Mouse (Mus musculus): Measurements from ENCODE around the gene Trpm3.
"Not testable (repeated sequence)": the region's sequence is repeated elsewhere in the genome, so short reads cannot be mapped to it uniquely, and the experiment has no call there.

The Trpm3 gene

DNA sequence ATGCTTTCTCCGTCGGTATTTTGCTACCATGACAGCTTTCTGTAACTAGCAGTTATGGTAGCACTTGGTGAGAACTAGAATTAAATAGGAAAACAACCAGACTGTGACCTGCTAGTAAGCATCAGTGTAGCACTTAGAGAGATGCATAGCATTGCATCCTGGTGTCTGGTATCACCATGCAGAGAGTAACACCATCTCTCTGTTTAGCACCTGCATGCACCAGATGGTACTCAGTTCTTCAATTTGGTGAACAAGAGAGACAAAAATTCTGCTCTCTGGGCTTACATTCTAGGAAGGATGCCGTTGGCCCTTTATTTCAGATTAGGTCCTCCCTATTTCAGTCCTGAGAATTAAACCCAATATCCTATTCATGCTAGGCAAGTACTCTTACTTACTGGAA is 834.4 kb downstream of the Trpm3 start:
- no peak for DNase-seq (ENCODE audit: low spot score in 2 of 2)

DNA sequence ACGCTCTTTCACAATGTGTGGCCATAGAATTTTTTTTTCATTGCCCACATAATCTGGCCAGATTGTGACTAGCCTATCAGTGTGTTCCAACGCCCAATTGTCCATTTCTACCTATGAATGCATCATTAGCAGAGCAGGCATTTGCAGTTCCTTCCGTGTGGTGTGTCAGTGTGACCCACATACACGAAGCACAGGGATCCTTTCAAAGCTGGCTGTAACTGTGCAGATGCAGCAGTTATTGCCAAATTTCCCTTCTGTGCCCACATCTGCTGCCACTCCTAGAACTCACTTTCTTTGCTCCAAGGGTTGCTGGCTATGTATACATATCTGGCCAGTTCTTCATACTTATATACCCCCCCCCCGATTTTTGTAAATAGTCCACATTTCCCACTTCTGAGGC is 834.9 kb downstream of the Trpm3 start:
- no peak for DNase-seq (ENCODE audit: low spot score in 2 of 2)

- DNase-seq (ENCODE audit: low spot score in 2 of 2), result no peak
These were observed 837.0 kb downstream of the Trpm3 start for GRCm38 (mm10) chr19:22975801-22976200.

GRCm38 (mm10) chr19:22977508-22977907 is 838.7 kb downstream of the Trpm3 start:
- DNase-seq (ENCODE audit: low spot score in 2 of 2), result no peak

DNA sequence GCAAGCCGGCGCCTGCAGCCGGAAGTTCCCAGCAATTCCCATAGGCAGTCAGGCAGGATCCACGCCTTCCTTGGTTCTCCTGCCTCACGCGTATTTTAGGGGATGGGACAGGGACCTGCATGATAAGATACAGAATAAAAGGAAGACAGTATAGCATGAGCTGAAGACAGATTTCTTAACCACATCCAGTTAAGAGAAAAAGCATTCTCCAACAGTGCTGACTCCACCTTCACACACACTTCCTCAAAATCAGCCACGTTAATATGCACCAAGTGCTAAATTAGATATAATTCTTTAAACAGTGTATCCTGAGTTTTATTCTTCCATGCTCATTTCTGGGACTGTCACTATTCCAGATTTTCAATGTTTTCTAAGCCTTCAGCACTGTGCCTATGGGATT is 839.9 kb downstream of the Trpm3 start:
- no peak for DNase-seq (ENCODE audit: low spot score in 2 of 2)

- no peak for DNase-seq (ENCODE audit: low spot score in 2 of 2)
These were observed 840.3 kb downstream of the Trpm3 start for GRCm38 (mm10) chr19:22979191-22979590.

- no peak for DNase-seq (ENCODE audit: low spot score in 2 of 2)
These were observed 849.1 kb downstream of the Trpm3 start for GRCm38 (mm10) chr19:22987914-22988313.

- DNase-seq (ENCODE audit: low spot score in 2 of 2), result no peak
These were observed 855.1 kb downstream of the Trpm3 start for GRCm38 (mm10) chr19:22993946-22994345.

- no peak for DNase-seq (ENCODE audit: low spot score in 2 of 2)
These were observed 855.7 kb downstream of the Trpm3 start for GRCm38 (mm10) chr19:22994531-22994930.

GRCm38 (mm10) chr19:23000293-23000692 is 861.4 kb downstream of the Trpm3 start:
- no peak for DNase-seq (ENCODE audit: low spot score in 2 of 2)

GRCm38 (mm10) chr19:23003861-23004260 is 865.0 kb downstream of the Trpm3 start:
- DNase-seq (ENCODE audit: low spot score in 2 of 2), result peak; percentile 54 to 66

DNA sequence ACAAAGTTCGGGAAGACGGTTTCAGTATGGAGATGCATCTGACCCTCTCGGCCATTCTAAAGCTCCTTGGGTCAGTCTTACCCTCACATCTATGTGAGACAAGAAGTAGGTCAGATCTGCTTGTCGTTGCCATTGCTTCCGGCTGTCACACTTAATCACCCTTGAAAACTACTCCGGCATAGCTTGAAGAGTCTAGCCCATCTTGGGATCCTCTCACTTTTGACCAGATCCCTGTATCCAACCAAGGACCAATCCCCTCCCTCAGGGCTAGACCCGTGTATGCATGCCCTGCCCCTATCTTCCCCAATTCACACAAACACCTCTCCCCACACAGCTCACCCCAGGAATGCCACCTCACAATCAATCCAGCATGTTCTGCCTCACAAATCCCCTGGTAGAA is 867.0 kb downstream of the Trpm3 start:
- DNase-seq (ENCODE audit: low spot score in 2 of 2), result no peak

- no peak for DNase-seq (ENCODE audit: low spot score in 2 of 2)
These were observed 867.8 kb downstream of the Trpm3 start for GRCm38 (mm10) chr19:23006517-23007273.

- DNase-seq (ENCODE audit: low spot score in 2 of 2), result no peak
These were observed 874.8 kb downstream of the Trpm3 start for GRCm38 (mm10) chr19:23013695-23014094.

GRCm38 (mm10) chr19:23015516-23015915 is 876.7 kb downstream of the Trpm3 start:
- DNase-seq (ENCODE audit: low spot score in 2 of 2), result no peak

- no peak for DNase-seq (ENCODE audit: low spot score in 2 of 2)
These were observed 879.4 kb downstream of the Trpm3 start for GRCm38 (mm10) chr19:23018186-23018727.

DNA sequence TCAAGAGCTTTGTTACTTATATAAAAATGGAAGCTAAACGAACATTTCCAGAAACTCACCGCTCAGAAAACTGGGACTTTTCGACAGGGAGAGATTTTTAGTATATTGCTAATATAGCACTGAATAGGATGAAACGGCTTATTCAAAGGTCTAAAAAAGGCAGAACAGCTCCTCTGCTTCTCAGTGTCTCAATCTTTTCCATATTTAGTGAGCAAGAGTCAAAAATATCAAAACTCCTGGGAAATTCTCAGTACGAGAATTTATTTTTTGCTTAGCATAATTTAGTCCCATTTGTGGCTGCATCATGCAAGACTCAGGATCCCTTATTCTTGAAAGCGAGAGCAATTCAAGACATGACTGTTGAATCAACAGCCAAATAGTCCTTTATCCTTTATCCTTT is 884.1 kb downstream of the Trpm3 start:
- no peak for DNase-seq (ENCODE audit: low spot score in 2 of 2)

- no peak for DNase-seq (ENCODE audit: low spot score in 2 of 2)
These were observed 884.6 kb downstream of the Trpm3 start for GRCm38 (mm10) chr19:23023316-23023960.

DNA sequence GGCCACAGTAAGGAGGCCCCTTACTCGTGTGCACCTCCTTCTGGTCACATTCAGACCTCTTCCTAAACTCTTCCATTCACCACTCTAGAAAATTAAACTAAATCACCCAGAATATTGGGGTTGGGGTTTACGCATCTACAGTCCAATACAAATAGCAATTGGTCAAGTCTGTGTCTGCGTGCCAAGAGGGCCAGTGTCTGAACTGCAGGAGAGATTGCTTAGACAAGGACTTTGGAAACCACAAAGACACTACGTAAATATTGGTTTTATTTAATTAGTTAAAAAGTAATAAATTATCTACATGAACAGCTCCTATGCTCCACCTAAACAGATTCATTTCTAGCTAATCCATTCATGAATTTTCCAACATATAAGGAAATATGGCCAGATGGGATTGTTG is 886.0 kb downstream of the Trpm3 start:
- no peak for DNase-seq (ENCODE audit: low spot score in 2 of 2)

DNA sequence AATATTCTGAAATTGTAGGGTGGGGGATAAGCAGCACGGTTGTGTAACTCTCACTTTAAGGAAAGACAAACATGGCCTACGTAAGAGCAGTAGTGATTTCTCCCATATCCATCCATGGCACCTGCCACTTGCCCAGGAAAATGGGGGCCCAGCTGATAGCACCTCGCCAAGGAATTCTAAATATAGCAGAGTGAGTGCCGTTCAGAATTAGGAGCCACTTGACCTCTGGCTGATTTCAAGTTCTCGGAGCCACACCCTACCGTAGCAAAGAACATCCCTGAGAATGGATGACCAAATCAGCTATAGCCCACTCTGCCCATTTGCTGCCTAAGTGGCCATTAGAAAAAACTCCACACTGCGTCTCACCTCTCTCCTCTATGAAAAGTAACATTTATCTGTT is 887.6 kb downstream of the Trpm3 start:
- DNase-seq (ENCODE audit: low spot score in 2 of 2), result no peak

DNA sequence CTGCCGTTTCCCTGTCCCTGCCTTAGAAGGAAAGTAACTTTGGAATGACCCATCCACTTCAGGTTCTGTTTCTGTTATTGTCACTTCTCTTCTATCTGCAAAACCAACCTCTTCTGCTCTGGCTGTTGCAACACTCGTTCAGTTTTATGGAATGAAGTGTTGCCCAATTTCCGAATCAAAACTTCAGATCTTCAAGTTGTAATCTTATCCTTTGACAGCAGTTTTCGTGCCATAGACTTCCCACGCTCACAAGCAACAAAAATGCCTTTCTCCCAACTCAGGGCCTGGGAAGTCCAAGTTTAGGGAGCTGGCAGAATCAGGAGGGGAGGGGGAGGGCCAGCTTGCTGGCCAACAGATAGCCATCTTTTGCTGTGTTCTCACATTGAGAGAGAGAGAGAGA is 889.4 kb downstream of the Trpm3 start:
- no peak for DNase-seq (ENCODE audit: low spot score in 2 of 2)

DNA sequence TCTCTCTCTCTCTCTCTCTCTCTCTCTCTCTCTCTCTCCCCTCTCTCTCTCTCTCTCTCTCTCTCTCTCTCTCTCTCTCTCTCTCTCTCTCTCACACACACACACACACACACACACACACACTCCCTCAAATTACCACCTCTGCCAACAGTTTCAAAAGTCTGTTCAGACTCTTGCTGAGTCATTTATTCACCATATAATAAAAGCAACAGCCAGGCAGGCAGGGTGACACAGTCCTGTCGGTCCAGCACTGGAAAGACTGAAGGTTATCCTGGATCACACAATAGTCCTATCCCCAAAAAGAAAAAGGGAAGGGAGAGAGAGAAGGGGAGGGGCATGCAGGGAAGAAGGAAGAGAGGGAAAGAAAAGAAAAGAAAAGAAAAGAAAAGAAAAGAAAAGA is 894.5 kb downstream of the Trpm3 start:
- DNase-seq (ENCODE audit: low spot score in 2 of 2), result not testable (repeated sequence)

DNA sequence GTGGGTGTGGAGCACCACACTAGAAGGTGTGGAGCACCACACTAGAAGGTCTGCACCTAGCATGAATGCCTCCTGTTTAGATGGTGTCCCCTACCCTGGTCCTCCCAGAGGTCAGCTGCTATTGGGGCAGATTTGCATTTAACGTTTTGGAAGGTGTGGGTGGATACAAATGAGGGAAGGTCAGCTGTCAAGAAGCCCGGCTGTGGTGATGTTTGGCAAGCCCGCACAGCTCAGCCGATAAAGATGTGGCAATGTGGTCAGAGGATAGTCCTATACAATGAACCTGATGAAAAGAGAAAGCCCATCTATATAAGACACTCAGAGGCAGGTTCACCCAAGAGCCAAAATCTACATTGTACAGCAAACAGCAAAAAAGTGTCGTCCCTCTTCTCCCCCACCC is 895.3 kb downstream of the Trpm3 start:
- DNase-seq (ENCODE audit: low spot score in 2 of 2), result no peak

All from right cerebral cortex, postnatal 36 days (tissue).